Comparison of ENCODE assay signal across 23 mouse cellular contexts in genomic region chr7:130040596-130040995, GRCm38 (mm10).
DNase-seq lines count a peak whose midpoint lies in the region; ATAC-seq and TF ChIP-seq lines count a peak whose summit lies in the region.
"Had no signal": no experiment of that assay in that cellular context is flagged by ENCODE, and none has a peak within 500 bp of the region (broad histone marks: within the 10 kb centered on the region; RNA-seq: fewer than 3 reads in every experiment).

No protein-coding gene starts in this region.

- H3K36me3 ChIP-seq in heart, embryonic 11.5 days (ENCODE audit: control insufficient read depth, insufficient read depth, low read length), result no peaks in the 10 kb centered on the region
- H3K36me3 ChIP-seq in lung, embryonic 15.5 days, result no peaks in the 10 kb centered on the region
- H3K36me3 ChIP-seq in stomach, embryonic 16.5 days (ENCODE audit: control insufficient read depth, insufficient read depth, low read length), result no peaks in the 10 kb centered on the region
- H3K36me3 ChIP-seq in hindbrain, embryonic 12.5 days, result no peaks in the 10 kb centered on the region
- H3K36me3 ChIP-seq: limb, embryonic 10.5 days; liver, embryonic 15.5 days; midbrain, embryonic 15.5 days had no signal

- peaks cover 13% of the 10 kb centered on the region for H3K4me1 ChIP-seq in heart, embryonic 11.5 days (ENCODE audit: control insufficient read depth, insufficient read depth, low read length)
- peaks cover 65% of the 10 kb centered on the region for H3K4me1 ChIP-seq in lung, embryonic 15.5 days
- H3K4me1 ChIP-seq in stomach, embryonic 16.5 days (ENCODE audit: control insufficient read depth, insufficient read depth, low read length), result peaks cover 45% of the 10 kb centered on the region
- H3K4me1 ChIP-seq in cerebellum, adult 2 months (ENCODE audit: control insufficient read depth, insufficient read depth, low read length), result no peaks in the 10 kb centered on the region
- peaks cover 9% of the 10 kb centered on the region; the same call in 1 of the 2 replicates for H3K4me1 ChIP-seq in hindbrain, embryonic 12.5 days
- H3K4me1 ChIP-seq: liver, embryonic 15.5 days had no signal

- H3K4me2 ChIP-seq in heart, embryonic 11.5 days, result no peak overlapping the region
- H3K4me2 ChIP-seq in lung, embryonic 15.5 days, result no peak overlapping the region
- H3K4me2 ChIP-seq in stomach, embryonic 16.5 days (ENCODE audit: low read depth, low read length), result no peak overlapping the region
- no peak overlapping the region for H3K4me2 ChIP-seq in hindbrain, embryonic 12.5 days (replicated peaks)
- H3K4me2 ChIP-seq: hindbrain, embryonic 14.5 days; liver, embryonic 15.5 days; midbrain, embryonic 15.5 days had no signal

- no peak overlapping the region for H3K4me3 ChIP-seq in heart, embryonic 11.5 days (ENCODE audit: low read depth, low read length)
- no peak overlapping the region for H3K4me3 ChIP-seq in lung, embryonic 15.5 days
- H3K4me3 ChIP-seq in stomach, embryonic 16.5 days (replicated peaks; ENCODE audit: low read length), result no peak overlapping the region
- H3K4me3 ChIP-seq in cerebellum, adult 2 months (replicated peaks; ENCODE audit: insufficient read depth, low read depth, low read length), result no peak overlapping the region
- H3K4me3 ChIP-seq in hindbrain, embryonic 12.5 days, result no peak overlapping the region
- H3K4me3 ChIP-seq: limb, embryonic 10.5 days; liver, embryonic 15.5 days; midbrain, embryonic 15.5 days had no signal

- TF ChIP-seq CTCF in cerebellum, adult 2 months (IDR thresholded peaks at IDR 0.05; ENCODE audit: borderline replicate concordance, insufficient read depth, low read depth, low read length), result no peak

- H3K9ac ChIP-seq in heart, embryonic 11.5 days (ENCODE audit: low read depth, low read length), result no peak overlapping the region
- no peak overlapping the region for H3K9ac ChIP-seq in lung, embryonic 15.5 days
- H3K9ac ChIP-seq in stomach, embryonic 16.5 days (ENCODE audit: low read length), result no peak overlapping the region
- H3K9ac ChIP-seq in hindbrain, embryonic 12.5 days, result no peak overlapping the region
- H3K9ac ChIP-seq: hindbrain, embryonic 14.5 days; liver, embryonic 15.5 days; midbrain, embryonic 15.5 days had no signal

- H3K27ac ChIP-seq in heart, embryonic 11.5 days (ENCODE audit: low read depth, low read length), result no peak overlapping the region
- peak overlapping the region; percentile 39 for H3K27ac ChIP-seq in lung, embryonic 15.5 days
- peak overlapping the region; percentile 84; the same call in 1 of the 2 replicates for H3K27ac ChIP-seq in stomach, embryonic 16.5 days (ENCODE audit: low read length)
- no peak overlapping the region for H3K27ac ChIP-seq in cerebellum, adult 2 months (ENCODE audit: insufficient read depth, low read length)
- H3K27ac ChIP-seq in hindbrain, embryonic 12.5 days, result no peak overlapping the region
- H3K27ac ChIP-seq: hindbrain, embryonic 14.5 days; limb, embryonic 10.5 days; liver, embryonic 15.5 days; macrophage; midbrain, embryonic 15.5 days had no signal

- H3K27me3 ChIP-seq in heart, embryonic 11.5 days (ENCODE audit: control insufficient read depth, insufficient read depth, low read length), result no peaks in the 10 kb centered on the region
- H3K27me3 ChIP-seq in lung, embryonic 15.5 days, result no peaks in the 10 kb centered on the region
- H3K27me3 ChIP-seq in stomach, embryonic 16.5 days (ENCODE audit: control insufficient read depth, insufficient read depth, low read length), result no peaks in the 10 kb centered on the region
- no peaks in the 10 kb centered on the region for H3K27me3 ChIP-seq in cerebellum, adult 2 months (ENCODE audit: control insufficient read depth, insufficient read depth, low read length)
- H3K27me3 ChIP-seq in hindbrain, embryonic 12.5 days, result 0 out of 2 replicates have a peak, but pooled peaks cover 3% of the 10 kb centered on the region
- H3K27me3 ChIP-seq: liver, embryonic 15.5 days; midbrain, embryonic 15.5 days had no signal

- no peaks in the 10 kb centered on the region for H3K9me3 ChIP-seq in heart, embryonic 11.5 days (replicated peaks; ENCODE audit: control insufficient read depth, low read length)
- no peaks in the 10 kb centered on the region for H3K9me3 ChIP-seq in lung, embryonic 15.5 days
- H3K9me3 ChIP-seq in stomach, embryonic 16.5 days (replicated peaks; ENCODE audit: control insufficient read depth, low read length), result no peaks in the 10 kb centered on the region
- no peaks in the 10 kb centered on the region for H3K9me3 ChIP-seq in hindbrain, embryonic 12.5 days (replicated peaks)
- H3K9me3 ChIP-seq: limb, embryonic 10.5 days; liver, embryonic 15.5 days; midbrain, embryonic 15.5 days had no signal

- 60% methylated on average over 8 of the region's 8 CpGs for WGBS in heart, embryonic 11.5 days (ENCODE audit: insufficient replicate concordance)
- 66% methylated on average over 8 of the region's 8 CpGs for WGBS in lung, embryonic 15.5 days
- 66% methylated on average over 8 of the region's 8 CpGs for WGBS in stomach, embryonic 16.5 days
- 87% methylated on average over 8 of the region's 8 CpGs for WGBS in cerebellum, adult 2 months
- WGBS in hindbrain, embryonic 12.5 days, result 73% methylated on average over 8 of the region's 8 CpGs

- DNase-seq in heart, adult 11 months, result peak; percentile 40
- no peak for DNase-seq in lung, postnatal 10 days
- DNase-seq in R1 (ENCODE audit: low read depth, low spot score), result peak; percentile 51
- no peak for DNase-seq in cerebellum, adult 2 months
- DNase-seq: adrenal gland, postnatal 25 days; cerebellum, adult 9-11 months; gastrocnemius, postnatal 14 days; heart, adult 18-20 months; kidney, adult 11 months; kidney, postnatal 10 days; liver; right cerebral cortex, adult 18-20 months; right cerebral cortex, postnatal 4 days had no signal

- no peak for ATAC-seq in heart, embryonic 11.5 days (replicated peaks; ENCODE audit: insufficient number of reproducible peaks, low FRiP score, low TSS enrichment)
- ATAC-seq in lung, embryonic 15.5 days (ENCODE audit: borderline replicate concordance, extremely low read depth, low FRiP score, low TSS enrichment), result no peak
- no peak for ATAC-seq in stomach, embryonic 16.5 days (ENCODE audit: insufficient read depth, low FRiP score)
- ATAC-seq in hindbrain, embryonic 12.5 days (ENCODE audit: low FRiP score), result no peak
- ATAC-seq: forebrain, embryonic 16.5 days; midbrain, embryonic 15.5 days had no signal

- no peak for TF ChIP-seq POLR2A in cerebellum, adult 2 months (IDR thresholded peaks at IDR 0.05; ENCODE audit: borderline replicate concordance, insufficient read depth, low read length)

Comparison
In these comparisons a context has a peak if more than half of its experiments do, and no peak if none do; other contexts are left out.
1. DNase-seq: peak in heart, adult 11 months (single experiment) and R1 (single experiment); none in lung, postnatal 10 days (single experiment) and cerebellum, adult 2 months (0 of 2).
2. H3K27ac ChIP-seq: peak in lung, embryonic 15.5 days (single experiment) and stomach, embryonic 16.5 days (single experiment); none in heart, embryonic 11.5 days (single experiment), cerebellum, adult 2 months (single experiment) and hindbrain, embryonic 12.5 days (single experiment).